Mouse (Mus musculus) embryonic facial prominence, embryonic 13.5 days (tissue): Measurements from ENCODE around the gene Prkcb. TPM values are rescaled to one million over a fixed set of nuclear protein-coding genes. Genes with fewer than 3 reads are reported as not detected.

Experiments used
- ATAC-seq: fragments of 200-750 bp; cut with Nextera tagmentation; 2 replicates; pipeline ENCODE4 v1.8.0; 2017; ENCODE audit warnings: low read depth; ENCODE audit not compliant: insufficient number of reproducible peaks, insufficient read depth, low FRiP score, low TSS enrichment
- H3K27ac ChIP-seq: fragments of 300-500 bp; sonication (generic); 2 replicates; pipeline ENCODE4 v1.5.1; 2015; ENCODE audit warnings: moderate library complexity, mild to moderate bottlenecking, inconsistent platforms
- H3K27me3 ChIP-seq: fragments of 300-500 bp; sonication (generic); 2 replicates; pipeline ENCODE4 v1.6.1; 2015; ENCODE audit warnings: mild to moderate bottlenecking, inconsistent platforms
- H3K36me3 ChIP-seq: fragments of 300-500 bp; sonication (generic); 2 replicates; pipeline ENCODE4 v1.6.1; 2015; ENCODE audit warnings: mild to moderate bottlenecking, inconsistent platforms
- H3K4me1 ChIP-seq: fragments of 300-500 bp; sonication (generic); 2 replicates; pipeline ENCODE4 v1.6.1; 2015; ENCODE audit warnings: inconsistent platforms
- H3K4me2 ChIP-seq: fragments of 300-500 bp; sonication (generic); 2 replicates; pipeline ENCODE4 v1.6.1; 2015; ENCODE audit warnings: moderate library complexity, mild to moderate bottlenecking, inconsistent platforms
- H3K4me3 ChIP-seq: fragments of 300-500 bp; sonication (generic); 2 replicates; pipeline ENCODE4 v1.5.1; 2015; ENCODE audit warnings: mild to moderate bottlenecking, inconsistent platforms
- H3K9ac ChIP-seq: fragments of 300-500 bp; sonication (generic); 2 replicates; pipeline ENCODE4 v1.6.1; 2015; ENCODE audit warnings: mild to moderate bottlenecking, inconsistent platforms
- H3K9me3 ChIP-seq: fragments of 300-500 bp; sonication (generic); 2 replicates; pipeline ENCODE4 v1.6.1; 2016; ENCODE audit warnings: inconsistent platforms
- WGBS: fragments of 180-500 bp; shearing (Covaris S2); methylation state at CpG from one replicate; pipeline ENCODE4 v1.1.7; 2015; ENCODE audit warnings: mixed read lengths; 5-methylcytosine and 5-hydroxymethylcytosine counted together
- polyA plus RNA-seq: library from polyadenylated mRNA; unstranded; fragments of >200 nt; fragmentation: Nextera tagmentation; extraction: Ambion mirVana; gene quantifications from 2 replicates; pipeline ENCODE4 v1.2.1, GENCODE M21; 2015

Prkcb gene
- polyA plus RNA-seq, 1 experiment from 2014 or later: 5.9 TPM

- no peak overlapping the region for H3K4me2 ChIP-seq
- H3K27me3 ChIP-seq: no peaks in the 10 kb centered on the region; the same call in 1 of the 2 replicates
- H3K36me3 ChIP-seq: no peaks in the 10 kb centered on the region
- no peak overlapping the region for H3K4me3 ChIP-seq
- WGBS: 67% methylated on average over 14 of the region's 14 CpGs
- H3K9me3 ChIP-seq: no peaks in the 10 kb centered on the region
- H3K4me1 ChIP-seq: 0 out of 2 replicates have a peak, but pooled peaks cover 11% of the 10 kb centered on the region
- no peak overlapping the region for H3K27ac ChIP-seq
- ATAC-seq: no peak
- H3K9ac ChIP-seq: no peak overlapping the region
These were observed 21.6 kb downstream of the Prkcb start for GRCm38 (mm10) chr7:122309909-122310725.

GRCm38 (mm10) chr7:122310726-122311018 is 22.1 kb downstream of the Prkcb start:
- Histone ChIP-seq H3K4me2 (no peak overlapping the region), H3K4me1 (0 out of 2 replicates have a peak, but pooled peaks cover 11% of the 10 kb centered on the region), H3K4me3 (no peak overlapping the region), H3K27ac (no peak overlapping the region), H3K36me3 (no peaks in the 10 kb centered on the region), H3K9ac (no peak overlapping the region), H3K27me3 (no peaks in the 10 kb centered on the region; the same call in 1 of the 2 replicates), H3K9me3 (no peaks in the 10 kb centered on the region)
- WGBS: 91% methylated on average over 7 of the region's 7 CpGs
- ATAC-seq: no peak

GRCm38 (mm10) chr7:122313690-122314477 is 25.3 kb downstream of the Prkcb start:
- H3K4me1 ChIP-seq: 0 out of 2 replicates have a peak, but pooled peaks cover 11% of the 10 kb centered on the region
- no peak overlapping the region for H3K4me2 ChIP-seq
- no peaks in the 10 kb centered on the region for H3K9me3 ChIP-seq
- no peaks in the 10 kb centered on the region for H3K27me3 ChIP-seq
- no peak overlapping the region for H3K4me3 ChIP-seq
- no peaks in the 10 kb centered on the region for H3K36me3 ChIP-seq
- ATAC-seq: no peak
- 86% methylated on average over 12 of the region's 12 CpGs for WGBS
- H3K9ac ChIP-seq: no peak overlapping the region
- H3K27ac ChIP-seq: no peak overlapping the region

- H3K4me3 ChIP-seq: no peak overlapping the region
- no peaks in the 10 kb centered on the region for H3K27me3 ChIP-seq
- no peak overlapping the region for H3K27ac ChIP-seq
- H3K9me3 ChIP-seq: no peaks in the 10 kb centered on the region
- no peak overlapping the region for H3K9ac ChIP-seq
- H3K36me3 ChIP-seq: no peaks in the 10 kb centered on the region
- 0 out of 2 replicates have a peak, but pooled peaks cover 11% of the 10 kb centered on the region for H3K4me1 ChIP-seq
- ATAC-seq: no peak
- no peak overlapping the region for H3K4me2 ChIP-seq
- 85% methylated on average over 8 of the region's 8 CpGs for WGBS
These were observed 27.3 kb downstream of the Prkcb start for GRCm38 (mm10) chr7:122315720-122316331.

- ATAC-seq: no peak
- no peaks in the 10 kb centered on the region for H3K36me3 ChIP-seq
- 0 out of 2 replicates have a peak, but pooled peaks cover 11% of the 10 kb centered on the region for H3K4me1 ChIP-seq
- no peaks in the 10 kb centered on the region for H3K9me3 ChIP-seq
- no peak overlapping the region for H3K4me3 ChIP-seq
- H3K27ac ChIP-seq: no peak overlapping the region
- no peak overlapping the region for H3K4me2 ChIP-seq
- WGBS: 79% methylated on average over 3 of the region's 3 CpGs
- H3K9ac ChIP-seq: no peak overlapping the region
- H3K27me3 ChIP-seq: no peaks in the 10 kb centered on the region
These were observed 28.1 kb downstream of the Prkcb start for GRCm38 (mm10) chr7:122316681-122317080.

GRCm38 (mm10) chr7:122317485-122317884 is 28.9 kb downstream of the Prkcb start:
- H3K9me3 ChIP-seq: no peaks in the 10 kb centered on the region
- H3K36me3 ChIP-seq: no peaks in the 10 kb centered on the region
- no peaks in the 10 kb centered on the region for H3K27me3 ChIP-seq
- no peak overlapping the region for H3K4me3 ChIP-seq
- no peak for ATAC-seq
- no peak overlapping the region for H3K4me2 ChIP-seq
- 0 out of 2 replicates have a peak, but pooled peaks cover 4% of the 10 kb centered on the region for H3K4me1 ChIP-seq
- no peak overlapping the region for H3K9ac ChIP-seq
- no peak overlapping the region for H3K27ac ChIP-seq

GRCm38 (mm10) chr7:122319566-122319965 is 31.0 kb downstream of the Prkcb start:
- no peak overlapping the region for H3K4me3 ChIP-seq
- no peaks in the 10 kb centered on the region for H3K36me3 ChIP-seq
- no peak overlapping the region for H3K9ac ChIP-seq
- H3K4me1 ChIP-seq: no peaks in the 10 kb centered on the region
- H3K9me3 ChIP-seq: no peaks in the 10 kb centered on the region
- 77% methylated on average over 9 of the region's 9 CpGs for WGBS
- H3K27ac ChIP-seq: no peak overlapping the region
- ATAC-seq: no peak
- H3K4me2 ChIP-seq: no peak overlapping the region
- H3K27me3 ChIP-seq: no peaks in the 10 kb centered on the region

GRCm38 (mm10) chr7:122320843-122321544 is 32.4 kb downstream of the Prkcb start:
- no peak overlapping the region for H3K4me2 ChIP-seq
- H3K9ac ChIP-seq: no peak overlapping the region
- no peaks in the 10 kb centered on the region for H3K27me3 ChIP-seq
- H3K9me3 ChIP-seq: no peaks in the 10 kb centered on the region
- H3K27ac ChIP-seq: no peak overlapping the region
- H3K4me3 ChIP-seq: no peak overlapping the region
- H3K4me1 ChIP-seq: no peaks in the 10 kb centered on the region
- H3K36me3 ChIP-seq: no peaks in the 10 kb centered on the region
- WGBS: 93% methylated on average over 7 of the region's 7 CpGs
- ATAC-seq: no peak

GRCm38 (mm10) chr7:122322038-122322690 is 33.6 kb downstream of the Prkcb start:
- Histone ChIP-seq H3K36me3 (no peaks in the 10 kb centered on the region), H3K4me3 (no peak overlapping the region), H3K4me1 (no peaks in the 10 kb centered on the region), H3K27me3 (no peaks in the 10 kb centered on the region), H3K27ac (no peak overlapping the region), H3K9me3 (no peaks in the 10 kb centered on the region), H3K4me2 (no peak overlapping the region), H3K9ac (no peak overlapping the region)
- ATAC-seq: no peak
- 82% methylated on average over 8 of the region's 8 CpGs for WGBS

GRCm38 (mm10) chr7:122327942-122328341 is 39.4 kb downstream of the Prkcb start:
- Histone ChIP-seq H3K27ac (no peak overlapping the region), H3K27me3 (no peaks in the 10 kb centered on the region), H3K4me1 (no peaks in the 10 kb centered on the region), H3K4me3 (no peak overlapping the region), H3K9ac (no peak overlapping the region), H3K4me2 (no peak overlapping the region), H3K36me3 (no peaks in the 10 kb centered on the region), H3K9me3 (no peaks in the 10 kb centered on the region)
- WGBS: 94% methylated on average over 3 of the region's 3 CpGs
- ATAC-seq: no peak

GRCm38 (mm10) chr7:122328466-122328865 is 39.9 kb downstream of the Prkcb start:
- 83% methylated on average over 5 of the region's 5 CpGs for WGBS
- Histone ChIP-seq H3K4me3 (no peak overlapping the region), H3K27ac (no peak overlapping the region), H3K27me3 (no peaks in the 10 kb centered on the region), H3K9ac (no peak overlapping the region), H3K4me2 (no peak overlapping the region), H3K4me1 (no peaks in the 10 kb centered on the region), H3K9me3 (no peaks in the 10 kb centered on the region), H3K36me3 (no peaks in the 10 kb centered on the region)
- ATAC-seq: no peak
